Mouse (Mus musculus) ES-E14 (cell line): Measurements from ENCODE around the gene Rprd2.

Source experiments
- CHD2 ChIP-seq: IDR thresholded peaks from 2 replicates; pipeline ENCODE4 v1.6.1; 2014; ENCODE audit warnings: mild to moderate bottlenecking, low read depth, low read length, inconsistent platforms
- HCFC1 ChIP-seq: IDR thresholded peaks from 2 replicates; pipeline ENCODE4 v1.6.1; 2012; ENCODE audit warnings: low read length, inconsistent platforms, borderline replicate concordance; ENCODE audit not compliant: insufficient read depth
- MAFK ChIP-seq: IDR thresholded peaks from 2 replicates; pipeline ENCODE4 v1.6.1; 2014; ENCODE audit warnings: mild to moderate bottlenecking, low read depth, low read length, inconsistent platforms; ENCODE audit not compliant: insufficient read depth

- TF ChIP-seq HCFC1 (no peak), MAFK (no peak), CHD2 (no peak)
Measured at GRCm38 (mm10) chr3:95861796-95862195, 43.1 kb upstream of the Rprd2 start.
